Mouse (Mus musculus): Measurements from ENCODE around the gene Birc3. TPM values are rescaled to one million over a fixed set of nuclear protein-coding genes. Genes with fewer than 3 reads are reported as not detected.

Birc3 gene
- 0.70 and 3.2 TPM in 2 replicates for polyA plus RNA-seq (2014; fragmentation: Nextera tagmentation; extraction: Ambion mirVana)

GRCm38 (mm10) chr9:7872775-7873439 is at the start of gene Birc3:
TSS of gene Birc3 (minus strand) at chr9:7873186.
- 12% methylated on average over 26 of the region's 26 CpGs for WGBS

GRCm38 (mm10) chr9:7914925-7915324 is 41.9 kb upstream of the Birc3 start:
- 69% methylated on average over 8 of the region's 8 CpGs for WGBS
- 0 out of 2 replicates have a peak overlapping the region, but pooled peaks have one; percentile 16 for H3K4me3 ChIP-seq (ENCODE audit: low read depth, low read length)
- no peak overlapping the region; the same call in 1 of the 2 replicates for H3K9ac ChIP-seq (replicated peaks; ENCODE audit: low read depth, low read length)
- no peak overlapping the region for H3K27ac ChIP-seq (ENCODE audit: low read depth, low read length)
- H3K27me3 ChIP-seq (ENCODE audit: control insufficient read depth, insufficient read depth, low read length) = no peaks in the 10 kb centered on the region
- H3K9me3 ChIP-seq (ENCODE audit: control insufficient read depth, low read length) = no peaks in the 10 kb centered on the region
- peak; percentile 22 for ATAC-seq (ENCODE audit: low read depth)
- H3K4me2 ChIP-seq (ENCODE audit: low read depth, low read length) = peak overlapping the region; percentile 51
- no peaks in the 10 kb centered on the region for H3K36me3 ChIP-seq (ENCODE audit: control insufficient read depth, insufficient read depth, low read length)
- no peaks in the 10 kb centered on the region for H3K4me1 ChIP-seq (ENCODE audit: control insufficient read depth, insufficient read depth, low read length)

More at GRCm38 (mm10) chr9:7872775-7873439, at the start of gene Birc3:
- Histone ChIP-seq H3K27me3 (ENCODE audit: control insufficient read depth, insufficient read depth, low read length) (no peaks in the 10 kb centered on the region), H3K27ac (ENCODE audit: low read depth, low read length) (no peak within 1 kb of the TSS), H3K4me3 (ENCODE audit: low read depth, low read length) (peak within 1 kb of the TSS; percentile 36), H3K4me2 (ENCODE audit: low read depth, low read length) (peak within 1 kb of the TSS; percentile 73), H3K9me3 (ENCODE audit: control insufficient read depth, low read length) (no peaks in the 10 kb centered on the region), H3K4me1 (ENCODE audit: control insufficient read depth, insufficient read depth, low read length) (peaks cover 3% of the 10 kb centered on the region; the same call in 1 of the 2 replicates), H3K9ac (replicated peaks; ENCODE audit: low read depth, low read length) (peak within 1 kb of the TSS; percentile 54), H3K36me3 (ENCODE audit: control insufficient read depth, insufficient read depth, low read length) (no peaks in the 10 kb centered on the region)
- ATAC-seq (ENCODE audit: low read depth) = peak; percentile 73

GRCm38 (mm10) chr9:7914487-7914886 is 41.5 kb upstream of the Birc3 start:
- H3K4me1 ChIP-seq (ENCODE audit: control insufficient read depth, insufficient read depth, low read length) = no peaks in the 10 kb centered on the region
- no peaks in the 10 kb centered on the region for H3K27me3 ChIP-seq (ENCODE audit: control insufficient read depth, insufficient read depth, low read length)
- no peak overlapping the region; the same call in 1 of the 2 replicates for H3K27ac ChIP-seq (ENCODE audit: low read depth, low read length)
- H3K4me2 ChIP-seq (ENCODE audit: low read depth, low read length) = peak overlapping the region; percentile 51
- no peaks in the 10 kb centered on the region for H3K36me3 ChIP-seq (ENCODE audit: control insufficient read depth, insufficient read depth, low read length)
- ATAC-seq (ENCODE audit: low read depth) = peak; percentile 97
- H3K4me3 ChIP-seq (ENCODE audit: low read depth, low read length) = peak overlapping the region; percentile 16; the same call in 1 of the 2 replicates
- no peaks in the 10 kb centered on the region for H3K9me3 ChIP-seq (ENCODE audit: control insufficient read depth, low read length)
- H3K9ac ChIP-seq (replicated peaks; ENCODE audit: low read depth, low read length) = no peak overlapping the region; the same call in 1 of the 2 replicates
- WGBS = 5% methylated on average over 11 of the region's 11 CpGs

GRCm38 (mm10) chr9:7913953-7914352 is 41.0 kb upstream of the Birc3 start:
- peak overlapping the region; percentile 51 for H3K4me2 ChIP-seq (ENCODE audit: low read depth, low read length)
- 55% methylated on average over 18 of the region's 19 CpGs for WGBS
- peak overlapping the region; percentile 16; the same call in 1 of the 2 replicates for H3K4me3 ChIP-seq (ENCODE audit: low read depth, low read length)
- no peaks in the 10 kb centered on the region for H3K36me3 ChIP-seq (ENCODE audit: control insufficient read depth, insufficient read depth, low read length)
- ATAC-seq (ENCODE audit: low read depth) = peak; percentile 55
- no peak overlapping the region; the same call in 1 of the 2 replicates for H3K27ac ChIP-seq (ENCODE audit: low read depth, low read length)
- H3K9ac ChIP-seq (replicated peaks; ENCODE audit: low read depth, low read length) = no peak overlapping the region
- no peaks in the 10 kb centered on the region for H3K9me3 ChIP-seq (ENCODE audit: control insufficient read depth, low read length)
- no peaks in the 10 kb centered on the region for H3K27me3 ChIP-seq (ENCODE audit: control insufficient read depth, insufficient read depth, low read length)
- H3K4me1 ChIP-seq (ENCODE audit: control insufficient read depth, insufficient read depth, low read length) = no peaks in the 10 kb centered on the region

- H3K4me3 ChIP-seq (ENCODE audit: low read depth, low read length) = no peak overlapping the region
- H3K9ac ChIP-seq (replicated peaks; ENCODE audit: low read depth, low read length) = no peak overlapping the region
- H3K4me2 ChIP-seq (ENCODE audit: low read depth, low read length) = no peak overlapping the region
- no peaks in the 10 kb centered on the region for H3K27me3 ChIP-seq (ENCODE audit: control insufficient read depth, insufficient read depth, low read length)
- H3K27ac ChIP-seq (ENCODE audit: low read depth, low read length) = no peak overlapping the region
- 81% methylated on average over 2 of the region's 2 CpGs for WGBS
- ATAC-seq (ENCODE audit: low read depth) = no peak
- H3K9me3 ChIP-seq (ENCODE audit: control insufficient read depth, low read length) = no peaks in the 10 kb centered on the region
- no peaks in the 10 kb centered on the region for H3K4me1 ChIP-seq (ENCODE audit: control insufficient read depth, insufficient read depth, low read length)
- H3K36me3 ChIP-seq (ENCODE audit: control insufficient read depth, insufficient read depth, low read length) = no peaks in the 10 kb centered on the region
Observed at GRCm38 (mm10) chr9:7907351-7907985, 34.5 kb upstream of the Birc3 start.

GRCm38 (mm10) chr9:7906564-7906963 is 33.6 kb upstream of the Birc3 start:
- no peaks in the 10 kb centered on the region for H3K36me3 ChIP-seq (ENCODE audit: control insufficient read depth, insufficient read depth, low read length)
- H3K27me3 ChIP-seq (ENCODE audit: control insufficient read depth, insufficient read depth, low read length) = no peaks in the 10 kb centered on the region
- H3K4me3 ChIP-seq (ENCODE audit: low read depth, low read length) = no peak overlapping the region
- no peaks in the 10 kb centered on the region for H3K4me1 ChIP-seq (ENCODE audit: control insufficient read depth, insufficient read depth, low read length)
- no peak overlapping the region for H3K4me2 ChIP-seq (ENCODE audit: low read depth, low read length)
- no peaks in the 10 kb centered on the region for H3K9me3 ChIP-seq (ENCODE audit: control insufficient read depth, low read length)
- WGBS = 96% methylated on average over 1 of the region's 1 CpGs
- ATAC-seq (ENCODE audit: low read depth) = no peak
- H3K9ac ChIP-seq (replicated peaks; ENCODE audit: low read depth, low read length) = no peak overlapping the region
- H3K27ac ChIP-seq (ENCODE audit: low read depth, low read length) = no peak overlapping the region

GRCm38 (mm10) chr9:7903825-7904224 is 30.8 kb upstream of the Birc3 start:
- Histone ChIP-seq H3K4me2 (ENCODE audit: low read depth, low read length) (no peak overlapping the region), H3K9me3 (ENCODE audit: control insufficient read depth, low read length) (no peaks in the 10 kb centered on the region), H3K4me1 (ENCODE audit: control insufficient read depth, insufficient read depth, low read length) (no peaks in the 10 kb centered on the region), H3K9ac (replicated peaks; ENCODE audit: low read depth, low read length) (no peak overlapping the region), H3K4me3 (ENCODE audit: low read depth, low read length) (no peak overlapping the region), H3K27ac (ENCODE audit: low read depth, low read length) (no peak overlapping the region), H3K27me3 (ENCODE audit: control insufficient read depth, insufficient read depth, low read length) (no peaks in the 10 kb centered on the region), H3K36me3 (ENCODE audit: control insufficient read depth, insufficient read depth, low read length) (no peaks in the 10 kb centered on the region)
- WGBS = 81% methylated on average over 5 of the region's 5 CpGs
- ATAC-seq (ENCODE audit: low read depth) = no peak

- no peaks in the 10 kb centered on the region for H3K27me3 ChIP-seq (ENCODE audit: control insufficient read depth, insufficient read depth, low read length)
- no peak overlapping the region for H3K27ac ChIP-seq (ENCODE audit: low read depth, low read length)
- 76% methylated on average over 2 of the region's 2 CpGs for WGBS
- H3K4me2 ChIP-seq (ENCODE audit: low read depth, low read length) = no peak overlapping the region
- H3K36me3 ChIP-seq (ENCODE audit: control insufficient read depth, insufficient read depth, low read length) = no peaks in the 10 kb centered on the region
- no peaks in the 10 kb centered on the region for H3K9me3 ChIP-seq (ENCODE audit: control insufficient read depth, low read length)
- H3K4me1 ChIP-seq (ENCODE audit: control insufficient read depth, insufficient read depth, low read length) = no peaks in the 10 kb centered on the region
- no peak for ATAC-seq (ENCODE audit: low read depth)
- no peak overlapping the region for H3K9ac ChIP-seq (replicated peaks; ENCODE audit: low read depth, low read length)
- no peak overlapping the region for H3K4me3 ChIP-seq (ENCODE audit: low read depth, low read length)
Observed at GRCm38 (mm10) chr9:7903262-7903661, 30.3 kb upstream of the Birc3 start.

GRCm38 (mm10) chr9:7902311-7902710 is 29.3 kb upstream of the Birc3 start:
- Histone ChIP-seq H3K4me1 (ENCODE audit: control insufficient read depth, insufficient read depth, low read length) (no peaks in the 10 kb centered on the region), H3K9me3 (ENCODE audit: control insufficient read depth, low read length) (no peaks in the 10 kb centered on the region), H3K27me3 (ENCODE audit: control insufficient read depth, insufficient read depth, low read length) (no peaks in the 10 kb centered on the region), H3K4me2 (ENCODE audit: low read depth, low read length) (no peak overlapping the region), H3K9ac (replicated peaks; ENCODE audit: low read depth, low read length) (no peak overlapping the region), H3K36me3 (ENCODE audit: control insufficient read depth, insufficient read depth, low read length) (no peaks in the 10 kb centered on the region), H3K27ac (ENCODE audit: low read depth, low read length) (no peak overlapping the region), H3K4me3 (ENCODE audit: low read depth, low read length) (no peak overlapping the region)
- no peak for ATAC-seq (ENCODE audit: low read depth)
- 26% methylated on average over 7 of the region's 7 CpGs for WGBS
